In genomic region chr11:23664232-23664631, GRCm38 (mm10) we compare ENCODE assay signal across 20 mouse cellular contexts. TPM values are rescaled to one million over a fixed set of nuclear protein-coding genes. Genes with fewer than 3 reads are reported as not detected.
A peak's percentile ranks its signal among the peaks of the same experiment; 100 is the strongest.
DNase-seq lines count a peak whose midpoint lies in the region; ATAC-seq and TF ChIP-seq lines count a peak whose summit lies in the region.
"Had no signal": no experiment of that assay in that cellular context is flagged by ENCODE, and none has a peak within 500 bp of the region (broad histone marks: within the 10 kb centered on the region; RNA-seq: fewer than 3 reads in every experiment).

No protein-coding gene starts in this region.

- peaks cover 74% of the 10 kb centered on the region for H3K79me2 ChIP-seq in myocyte (ENCODE audit: control insufficient read depth, insufficient read depth)

- H3K27me3 ChIP-seq in heart, embryonic 13.5 days (replicated peaks), result no peaks in the 10 kb centered on the region
- no peaks in the 10 kb centered on the region for H3K27me3 ChIP-seq in neural tube, embryonic 13.5 days
- H3K27me3 ChIP-seq in neural tube, embryonic 15.5 days (replicated peaks), result no peaks in the 10 kb centered on the region
- H3K27me3 ChIP-seq in myocyte (ENCODE audit: control insufficient read depth, insufficient read depth, insufficient read length), result no peaks in the 10 kb centered on the region
- no peaks in the 10 kb centered on the region for H3K27me3 ChIP-seq in forebrain, embryonic 16.5 days (replicated peaks; ENCODE audit: control insufficient read depth, insufficient read depth, low read length)
- H3K27me3 ChIP-seq: embryonic facial prominence, embryonic 15.5 days; limb, embryonic 15.5 days; neural tube, embryonic 12.5 days had no signal

- H3K9ac ChIP-seq in heart, embryonic 13.5 days, result no peak overlapping the region
- no peak overlapping the region for H3K9ac ChIP-seq in neural tube, embryonic 13.5 days
- H3K9ac ChIP-seq in neural tube, embryonic 15.5 days (replicated peaks), result no peak overlapping the region
- H3K9ac ChIP-seq in forebrain, embryonic 16.5 days (replicated peaks; ENCODE audit: low read depth, low read length), result no peak overlapping the region
- H3K9ac ChIP-seq: embryonic facial prominence, embryonic 15.5 days had no signal

- H3K36me3 ChIP-seq in heart, embryonic 13.5 days, result peaks cover 8% of the 10 kb centered on the region
- H3K36me3 ChIP-seq in neural tube, embryonic 13.5 days, result no peaks in the 10 kb centered on the region
- no peaks in the 10 kb centered on the region for H3K36me3 ChIP-seq in neural tube, embryonic 15.5 days
- H3K36me3 ChIP-seq in myocyte (ENCODE audit: control insufficient read depth, insufficient read depth), result peaks cover 10% of the 10 kb centered on the region
- H3K36me3 ChIP-seq in forebrain, embryonic 16.5 days (ENCODE audit: control insufficient read depth, insufficient read depth), result no peaks in the 10 kb centered on the region

- no peaks in the 10 kb centered on the region for H3K9me3 ChIP-seq in heart, embryonic 13.5 days
- no peaks in the 10 kb centered on the region for H3K9me3 ChIP-seq in neural tube, embryonic 13.5 days
- H3K9me3 ChIP-seq in neural tube, embryonic 15.5 days (replicated peaks), result no peaks in the 10 kb centered on the region
- no peaks in the 10 kb centered on the region for H3K9me3 ChIP-seq in forebrain, embryonic 16.5 days (ENCODE audit: control insufficient read depth, low read length)
- H3K9me3 ChIP-seq: embryonic facial prominence, embryonic 15.5 days; limb, embryonic 15.5 days; neural tube, embryonic 12.5 days had no signal

- no peak overlapping the region for H3ac ChIP-seq in myocyte (ENCODE audit: control insufficient read depth, insufficient read length)

- no peak for ATAC-seq in heart, embryonic 13.5 days (ENCODE audit: extremely low read depth, insufficient number of reproducible peaks, low FRiP score, low TSS enrichment)
- no peak for ATAC-seq in neural tube, embryonic 13.5 days (ENCODE audit: low read depth)
- ATAC-seq in neural tube, embryonic 15.5 days (ENCODE audit: low FRiP score), result no peak
- no peak for ATAC-seq in forebrain, embryonic 16.5 days
- ATAC-seq: inflammation-experienced regulatory T-cells, adult 6 months had no signal

- H3K27ac ChIP-seq in heart, embryonic 13.5 days (replicated peaks), result no peak overlapping the region
- no peak overlapping the region for H3K27ac ChIP-seq in neural tube, embryonic 13.5 days (replicated peaks)
- no peak overlapping the region for H3K27ac ChIP-seq in neural tube, embryonic 15.5 days (replicated peaks)
- H3K27ac ChIP-seq in forebrain, embryonic 16.5 days (ENCODE audit: low read length), result no peak overlapping the region
- H3K27ac ChIP-seq: neural tube, embryonic 12.5 days; stomach, postnatal 0 days had no signal

- DNase-seq in heart, postnatal 10 days, result no peak
- DNase-seq in c-Kit-negative CD71-positive TER-119-positive erythroid progenitor cells, embryonic 14.5 days (ENCODE audit: low read depth, low spot score), result peak; percentile 13
- no peak for DNase-seq in thymus, postnatal 0 days (ENCODE audit: low spot score)
- DNase-seq: adrenal gland, postnatal 25 days; cerebellum, postnatal 10 days; heart, adult 2 months; heart, postnatal 4 days; kidney, adult 9 months; kidney, postnatal 4 days; thymus, postnatal 4 days had no signal

- H3K4me1 ChIP-seq in heart, embryonic 13.5 days, result peaks cover 16% of the 10 kb centered on the region
- peaks cover 45% of the 10 kb centered on the region for H3K4me1 ChIP-seq in neural tube, embryonic 13.5 days (replicated peaks)
- peaks cover 21% of the 10 kb centered on the region for H3K4me1 ChIP-seq in neural tube, embryonic 15.5 days
- H3K4me1 ChIP-seq in forebrain, embryonic 16.5 days (replicated peaks; ENCODE audit: control insufficient read depth, insufficient read depth, low read length), result peaks cover 16% of the 10 kb centered on the region

- intact Hi-C loops in heart, postnatal 10 days (cut with DNase I), result loop anchor here (2.0 kb wide), 1 partner anchor 31 kb away; the partner anchor contains the start of gene 0610010F05Rik

- peak overlapping the region; percentile 40; the same call in 1 of the 2 replicates for H3K4me2 ChIP-seq in heart, embryonic 13.5 days
- H3K4me2 ChIP-seq in neural tube, embryonic 13.5 days, result 0 out of 2 replicates have a peak overlapping the region, but pooled peaks have one; percentile 30
- H3K4me2 ChIP-seq in neural tube, embryonic 15.5 days, result no peak overlapping the region
- peak overlapping the region; percentile 82 for H3K4me2 ChIP-seq in myocyte (ENCODE audit: low read depth)
- H3K4me2 ChIP-seq in forebrain, embryonic 16.5 days (ENCODE audit: low read length), result no peak overlapping the region

- H3K4me3 ChIP-seq in heart, embryonic 13.5 days, result no peak overlapping the region
- no peak overlapping the region for H3K4me3 ChIP-seq in neural tube, embryonic 13.5 days
- H3K4me3 ChIP-seq in neural tube, embryonic 15.5 days (replicated peaks), result no peak overlapping the region
- H3K4me3 ChIP-seq in myocyte, result peak overlapping the region; percentile 83
- no peak overlapping the region for H3K4me3 ChIP-seq in forebrain, embryonic 16.5 days (replicated peaks; ENCODE audit: low read length)

- TF ChIP-seq POLR2A in myocyte (IDR thresholded peaks at IDR 0.05; ENCODE audit: insufficient read length, low read depth), result no peak

TF ChIP-seq in myocyte, 11 proteins besides CTCF, POLR2A, EP300 and RAD21:
- no peak for TF ChIP-seq MYOD1 (IDR thresholded peaks at IDR 0.05; ENCODE audit: control insufficient read depth in 1 of 3, insufficient read length in 2 of 3, low read depth in 2 of 3)
- TF ChIP-seq USF1 (IDR thresholded peaks at IDR 0.05; ENCODE audit: low read depth), result no peak
- no peak for TF ChIP-seq MYOG (IDR thresholded peaks at IDR 0.05; ENCODE audit: control insufficient read depth in 1 of 3, insufficient read depth in 1 of 3, insufficient read length in 2 of 3, low read depth in 2 of 3)
- no peak for TF ChIP-seq E2F4 (IDR thresholded peaks at IDR 0.05; ENCODE audit: insufficient read depth)
- no peak for TF ChIP-seq SRF (IDR thresholded peaks at IDR 0.05; ENCODE audit: control insufficient read depth, insufficient read length, low read depth)
- TF ChIP-seq MAX (IDR thresholded peaks at IDR 0.05; ENCODE audit: low read depth), result no peak
- no peak for TF ChIP-seq REST (IDR thresholded peaks at IDR 0.05; ENCODE audit: insufficient read depth, insufficient read length)
TF ChIP-seq in myocyte: peak in this region for 0.

RNA-seq across cellular contexts. Expression of gene Pus10, which starts 1.2 kb away (rescaled TPM):
- 11.8 and 12.0 TPM in 2 replicates for polyA plus RNA-seq in heart, embryonic 13.5 days (2015; fragmentation: Nextera tagmentation; extraction: Ambion mirVana)
- total RNA-seq in heart, postnatal 10 days (2021), result 10 to 100 TPM; 15.1 to 16.7 TPM
- 14.1 and 14.3 TPM in 2 replicates for polyA plus RNA-seq in neural tube, embryonic 13.5 days (2015; fragmentation: Nextera tagmentation; extraction: Ambion mirVana)
- 11.3 and 14.9 TPM in 2 replicates for polyA plus RNA-seq in neural tube, embryonic 15.5 days (2015; fragmentation: Nextera tagmentation; extraction: Ambion mirVana)
- 4.3 TPM for polyA plus RNA-seq in myocyte (2012; fragmentation: generic; extraction: Trizol)
- polyA plus RNA-seq in thymus, postnatal 0 days (2015; fragmentation: Nextera tagmentation; extraction: Ambion mirVana), result 24.0 and 26.2 TPM in 2 replicates
- polyA plus RNA-seq in forebrain, embryonic 16.5 days (2015; fragmentation: Nextera tagmentation; extraction: Ambion mirVana), result 14.4 and 17.0 TPM in 2 replicates

RNA-seq across cellular contexts. Expression of gene Pex13, which starts 1.5 kb away (rescaled TPM):
- 24.9 and 26.0 TPM in 2 replicates for polyA plus RNA-seq in heart, embryonic 13.5 days (2015; fragmentation: Nextera tagmentation; extraction: Ambion mirVana)
- total RNA-seq in heart, postnatal 10 days (2021), result 10 to 100 TPM; 26.2 to 27.8 TPM
- polyA plus RNA-seq in neural tube, embryonic 13.5 days (2015; fragmentation: Nextera tagmentation; extraction: Ambion mirVana), result 38.8 and 45.1 TPM in 2 replicates
- 32.9 and 34.5 TPM in 2 replicates for polyA plus RNA-seq in neural tube, embryonic 15.5 days (2015; fragmentation: Nextera tagmentation; extraction: Ambion mirVana)
- polyA plus RNA-seq in myocyte (2012; fragmentation: generic; extraction: Trizol), result 12.3 TPM
- 35.2 and 35.4 TPM in 2 replicates for polyA plus RNA-seq in thymus, postnatal 0 days (2015; fragmentation: Nextera tagmentation; extraction: Ambion mirVana)
- 32.9 and 37.7 TPM in 2 replicates for polyA plus RNA-seq in forebrain, embryonic 16.5 days (2015; fragmentation: Nextera tagmentation; extraction: Ambion mirVana)

RNA-seq across cellular contexts. Expression of gene 0610010F05Rik, which starts 30.8 kb away (rescaled TPM):
- polyA plus RNA-seq in heart, embryonic 13.5 days (2015; fragmentation: Nextera tagmentation; extraction: Ambion mirVana), result 12.6 and 14.2 TPM in 2 replicates
- 10 to 100 TPM; 12.9 to 15.9 TPM for total RNA-seq in heart, postnatal 10 days (2021)
- 128 and 133 TPM in 2 replicates for polyA plus RNA-seq in neural tube, embryonic 13.5 days (2015; fragmentation: Nextera tagmentation; extraction: Ambion mirVana)
- polyA plus RNA-seq in neural tube, embryonic 15.5 days (2015; fragmentation: Nextera tagmentation; extraction: Ambion mirVana), result 102 and 123 TPM in 2 replicates
- polyA plus RNA-seq in myocyte (2012; fragmentation: generic; extraction: Trizol), result 3.1 TPM
- 25.7 and 26.6 TPM in 2 replicates for polyA plus RNA-seq in thymus, postnatal 0 days (2015; fragmentation: Nextera tagmentation; extraction: Ambion mirVana)
- 137 and 152 TPM in 2 replicates for polyA plus RNA-seq in forebrain, embryonic 16.5 days (2015; fragmentation: Nextera tagmentation; extraction: Ambion mirVana)

Comparison
In these comparisons a context has a peak if more than half of its experiments do, and no peak if none do; other contexts are left out.
1. H3K4me2 ChIP-seq: peak in heart, embryonic 13.5 days (single experiment), neural tube, embryonic 13.5 days (single experiment) and myocyte (single experiment); none in neural tube, embryonic 15.5 days (single experiment) and forebrain, embryonic 16.5 days (single experiment).